In the genomic region with DNA sequence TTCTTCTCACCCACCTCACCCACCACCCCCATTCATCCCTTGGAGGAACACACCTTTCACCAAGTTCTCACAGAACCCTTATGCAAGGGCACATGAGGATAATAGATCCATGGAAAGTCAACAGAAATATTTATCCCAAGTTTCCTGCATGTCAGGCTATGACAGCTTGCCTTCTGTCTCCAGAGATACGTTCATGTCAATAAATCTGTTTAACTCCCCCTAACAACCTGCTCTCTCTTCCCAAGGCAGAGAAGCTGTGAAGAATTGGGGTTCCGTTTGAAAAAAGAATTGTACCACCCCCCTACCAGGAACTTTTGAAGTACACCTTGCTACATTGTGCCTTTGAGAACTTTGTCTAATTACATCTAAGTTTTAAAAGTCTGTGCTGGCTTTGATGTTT, we compare ENCODE assay signal across 29 mouse cellular contexts.
DNase-seq lines count a peak whose midpoint lies in the region; ATAC-seq and TF ChIP-seq lines count a peak whose summit lies in the region.
"Had no signal": no experiment of that assay in that cellular context is flagged by ENCODE, and none has a peak within 500 bp of the region (broad histone marks: within the 10 kb centered on the region; RNA-seq: fewer than 3 reads in every experiment).

No protein-coding gene starts in this region.

- TF ChIP-seq CTCF in forebrain, postnatal 0 days (IDR thresholded peaks at IDR 0.05; ENCODE audit: low read depth) = no peak

- H3K4me2 ChIP-seq in forebrain, postnatal 0 days (ENCODE audit: low read depth) = no peak overlapping the region
- H3K4me2 ChIP-seq in forebrain, embryonic 12.5 days = no peak overlapping the region
- H3K4me2 ChIP-seq: embryonic facial prominence, embryonic 13.5 days; embryonic facial prominence, embryonic 15.5 days; forebrain, embryonic 13.5 days; forebrain, embryonic 15.5 days had no signal

- DNase-seq in forebrain, postnatal 0 days = peak; percentile 30
- DNase-seq in layer of hippocampus, adult 18-20 months (ENCODE audit: low spot score in 2 of 2) = peak; percentile 25 to 69
- DNase-seq in layer of hippocampus, postnatal 25 days (ENCODE audit: extremely low spot score in 1 of 2, low spot score in 1 of 2) = no peak
- DNase-seq in layer of hippocampus, adult 9-10 months (ENCODE audit: low spot score) = peak; percentile 31
- no peak for DNase-seq in heart, postnatal 4 days
- DNase-seq in left cerebral cortex, adult 11 months (ENCODE audit: low spot score) = no peak
- DNase-seq: adrenal gland, adult 8-10 months; adrenal gland, postnatal 14 days; adrenal gland, postnatal 36 days; B cell, adult 2 months; cerebellum, adult 11 months; cerebellum, adult 18-20 months; cerebellum, adult 8-10 months; cerebellum, adult 9-11 months; cerebellum, postnatal 14 days; cerebellum, postnatal 36 days; embryo, embryonic 11 days had no signal

- no peaks in the 10 kb centered on the region for H3K27me3 ChIP-seq in forebrain, postnatal 0 days (ENCODE audit: insufficient read depth, low read length)
- no peaks in the 10 kb centered on the region for H3K27me3 ChIP-seq in forebrain, embryonic 12.5 days
- H3K27me3 ChIP-seq: CH12.LX; embryonic facial prominence, embryonic 13.5 days; embryonic facial prominence, embryonic 15.5 days; forebrain, embryonic 13.5 days; forebrain, embryonic 15.5 days; Patski had no signal

- H3K27ac ChIP-seq in forebrain, postnatal 0 days (ENCODE audit: low read depth, low read length) = no peak overlapping the region
- H3K27ac ChIP-seq in forebrain, embryonic 12.5 days = no peak overlapping the region
- H3K27ac ChIP-seq: embryonic facial prominence, embryonic 13.5 days; embryonic facial prominence, embryonic 15.5 days; forebrain, embryonic 10.5 days; forebrain, embryonic 13.5 days; forebrain, embryonic 15.5 days had no signal

- no peaks in the 10 kb centered on the region for H3K36me3 ChIP-seq in forebrain, postnatal 0 days (ENCODE audit: insufficient read depth)
- no peaks in the 10 kb centered on the region for H3K36me3 ChIP-seq in forebrain, embryonic 12.5 days (replicated peaks)
- H3K36me3 ChIP-seq: embryonic facial prominence, embryonic 13.5 days; embryonic facial prominence, embryonic 15.5 days; forebrain, embryonic 10.5 days; forebrain, embryonic 15.5 days; G1E had no signal

- no peaks in the 10 kb centered on the region for H3K9me3 ChIP-seq in forebrain, postnatal 0 days (ENCODE audit: low read length)
- 0 out of 2 replicates have a peak, but pooled peaks cover 3% of the 10 kb centered on the region for H3K9me3 ChIP-seq in forebrain, embryonic 12.5 days
- H3K9me3 ChIP-seq: embryonic facial prominence, embryonic 13.5 days; embryonic facial prominence, embryonic 15.5 days; forebrain, embryonic 15.5 days; G1E had no signal

- H3K9ac ChIP-seq in forebrain, postnatal 0 days = no peak overlapping the region
- no peak overlapping the region for H3K9ac ChIP-seq in forebrain, embryonic 12.5 days
- H3K9ac ChIP-seq: embryonic facial prominence, embryonic 13.5 days; embryonic facial prominence, embryonic 15.5 days; forebrain, embryonic 13.5 days; forebrain, embryonic 15.5 days had no signal

- no peak for ATAC-seq in forebrain, postnatal 0 days
- no peak for ATAC-seq in forebrain, embryonic 12.5 days (ENCODE audit: low FRiP score)
- ATAC-seq: activated CD4-positive, CD25-positive, alpha-beta regulatory T cell, adult 4 months; CD4-positive, CD25-positive, alpha-beta regulatory T cell, adult 4 months; forebrain, embryonic 13.5 days; forebrain, embryonic 15.5 days; Patski had no signal

- WGBS in forebrain, postnatal 0 days = 75% methylated on average over 2 of the region's 2 CpGs
- WGBS in forebrain, embryonic 12.5 days = 88% methylated on average over 2 of the region's 2 CpGs

- H3K4me3 ChIP-seq in forebrain, postnatal 0 days (ENCODE audit: low read depth, low read length) = no peak overlapping the region
- H3K4me3 ChIP-seq in forebrain, embryonic 12.5 days (replicated peaks) = no peak overlapping the region
- H3K4me3 ChIP-seq: embryonic facial prominence, embryonic 13.5 days; embryonic facial prominence, embryonic 15.5 days; erythroblast, embryonic 14.5 days; forebrain, embryonic 10.5 days; forebrain, embryonic 13.5 days; forebrain, embryonic 15.5 days had no signal

- no peaks in the 10 kb centered on the region for H3K4me1 ChIP-seq in forebrain, postnatal 0 days (ENCODE audit: insufficient read depth)
- peaks cover 8% of the 10 kb centered on the region; the same call in 1 of the 2 replicates for H3K4me1 ChIP-seq in forebrain, embryonic 12.5 days
- H3K4me1 ChIP-seq: embryonic facial prominence, embryonic 13.5 days; embryonic facial prominence, embryonic 15.5 days had no signal

Comparison
In these comparisons a context has a peak if more than half of its experiments do, and no peak if none do; other contexts are left out.
1. DNase-seq: peak in forebrain, postnatal 0 days (single experiment), layer of hippocampus, adult 18-20 months (2 of 2) and layer of hippocampus, adult 9-10 months (single experiment); none in layer of hippocampus, postnatal 25 days (0 of 2), heart, postnatal 4 days (single experiment) and left cerebral cortex, adult 11 months (single experiment).